Mouse (Mus musculus) mesoderm, embryonic 11.5 days (tissue): ENCODE data around the gene Actn3.

Experiments
- DNase-seq: peaks from one replicate; pipeline ENCODE4 v3.0.0-alpha.2; 2012; ENCODE audit warnings: low read depth, low spot score

Gene Actn3

GRCm38 (mm10) chr19:4811909-4812242 is 65.8 kb downstream of the Actn3 start:
- DNase-seq = no peak
